Mouse (Mus musculus): ENCODE measurements around the gene Gm8947. TPM values are rescaled to one million over a fixed set of nuclear protein-coding genes. Genes with fewer than 3 reads are reported as not detected.
"Not testable (repeated sequence)": the region's sequence is repeated elsewhere in the genome, so short reads cannot be mapped to it uniquely, and the experiment has no call there.

The Gm8947 gene
- polyA plus RNA-seq, 1 experiment from 2014 or later, result not detected

DNA sequence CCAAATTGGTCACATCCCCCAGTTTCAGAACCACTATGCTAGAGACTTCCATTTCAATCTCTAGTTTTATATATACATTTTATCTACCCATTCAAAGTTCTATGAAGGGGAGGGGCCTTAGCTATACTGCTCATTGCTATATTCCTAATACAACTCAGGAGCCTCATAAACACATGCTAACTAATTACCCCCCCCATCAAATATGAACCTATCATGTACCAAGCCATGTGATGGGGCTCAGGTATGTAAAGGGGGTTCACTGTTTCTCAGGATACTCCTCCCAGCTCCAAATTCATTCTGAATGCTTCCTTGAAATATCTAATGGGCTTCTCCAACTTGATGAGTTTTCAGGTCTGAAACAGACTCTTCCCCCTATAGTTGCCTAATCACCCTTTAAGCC is 8.4 kb downstream of the Gm8947 start:
- ATAC-seq; H3K27me3 ChIP-seq (replicated peaks; ENCODE audit: control insufficient read depth, insufficient read depth, low read length): not testable (repeated sequence)

DNA sequence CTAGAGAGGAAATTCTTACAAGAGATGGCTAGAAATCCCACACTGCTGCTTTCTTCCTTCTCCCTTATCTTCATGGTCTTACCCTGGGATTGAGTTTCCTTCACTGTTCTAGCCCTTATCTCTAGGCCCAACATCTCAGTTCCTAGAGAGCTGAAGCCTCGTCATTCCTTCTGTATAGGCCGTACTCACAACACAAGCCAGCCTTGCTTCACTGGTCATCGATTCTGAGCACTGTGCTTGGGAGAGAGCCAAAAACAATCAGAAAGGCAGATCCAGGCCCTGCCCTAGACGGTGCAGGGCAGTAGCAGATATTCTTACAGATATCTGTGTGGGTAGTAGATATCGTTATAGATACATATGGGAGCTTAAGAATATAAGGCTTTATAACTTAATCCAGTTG is 10.6 kb downstream of the Gm8947 start:
- H3K9ac ChIP-seq (replicated peaks; ENCODE audit: low read depth, low read length); H3K36me3 ChIP-seq (ENCODE audit: control insufficient read depth, insufficient read depth); H3K27me3 ChIP-seq (replicated peaks; ENCODE audit: control insufficient read depth, insufficient read depth, low read length); ATAC-seq; H3K27ac ChIP-seq (ENCODE audit: low read length); H3K9me3 ChIP-seq (ENCODE audit: control insufficient read depth, low read length); H3K4me1 ChIP-seq (replicated peaks; ENCODE audit: control insufficient read depth, insufficient read depth, low read length); H3K4me2 ChIP-seq (ENCODE audit: low read length); H3K4me3 ChIP-seq (replicated peaks; ENCODE audit: low read length): not testable (repeated sequence)
- WGBS, result 73% methylated on average over 3 of the region's 5 CpGs

More for the DNA sequence above, 8.4 kb downstream of the Gm8947 start:
- not testable (repeated sequence) for H3K36me3 ChIP-seq (ENCODE audit: control insufficient read depth, insufficient read depth); H3K27ac ChIP-seq (ENCODE audit: low read length); H3K4me3 ChIP-seq (replicated peaks; ENCODE audit: low read length); H3K9me3 ChIP-seq (ENCODE audit: control insufficient read depth, low read length); H3K9ac ChIP-seq (replicated peaks; ENCODE audit: low read depth, low read length); H3K4me1 ChIP-seq (replicated peaks; ENCODE audit: control insufficient read depth, insufficient read depth, low read length); H3K4me2 ChIP-seq (ENCODE audit: low read length)

DNA sequence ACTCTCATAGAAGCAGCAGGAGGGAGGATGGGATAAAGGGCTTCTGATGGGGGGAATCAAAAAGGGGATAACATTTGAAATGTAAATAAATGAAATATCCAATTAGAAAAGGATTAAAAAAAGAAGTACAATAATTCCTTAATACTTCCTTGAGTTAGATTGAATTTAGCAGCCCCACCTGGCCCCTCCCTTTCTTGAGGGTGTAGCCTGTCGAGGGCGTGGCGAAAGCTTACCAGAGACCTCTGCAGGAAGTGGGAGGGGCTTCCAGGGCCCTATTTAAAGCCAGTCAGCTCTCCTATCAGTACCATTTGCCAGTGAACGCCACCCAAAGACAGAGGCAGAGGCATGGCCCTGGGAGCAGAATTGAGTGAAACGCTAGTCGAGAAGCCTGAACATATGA is 11.6 kb downstream of the Gm8947 start, which contains the start of gene 3110040M04Rik:
3110040M04Rik (plus strand) TSS at position 304 of the 400 bp plus-strand sequence.
- H3K27ac ChIP-seq (ENCODE audit: low read length); H3K4me3 ChIP-seq (replicated peaks; ENCODE audit: low read length); H3K4me1 ChIP-seq (replicated peaks; ENCODE audit: control insufficient read depth, insufficient read depth, low read length); H3K9me3 ChIP-seq (ENCODE audit: control insufficient read depth, low read length); H3K27me3 ChIP-seq (replicated peaks; ENCODE audit: control insufficient read depth, insufficient read depth, low read length); ATAC-seq; H3K36me3 ChIP-seq (ENCODE audit: control insufficient read depth, insufficient read depth); H3K9ac ChIP-seq (replicated peaks; ENCODE audit: low read depth, low read length); H3K4me2 ChIP-seq (ENCODE audit: low read length): not testable (repeated sequence)
- no CpG with 5 or more reads among the region's 6 CpGs for WGBS

DNA sequence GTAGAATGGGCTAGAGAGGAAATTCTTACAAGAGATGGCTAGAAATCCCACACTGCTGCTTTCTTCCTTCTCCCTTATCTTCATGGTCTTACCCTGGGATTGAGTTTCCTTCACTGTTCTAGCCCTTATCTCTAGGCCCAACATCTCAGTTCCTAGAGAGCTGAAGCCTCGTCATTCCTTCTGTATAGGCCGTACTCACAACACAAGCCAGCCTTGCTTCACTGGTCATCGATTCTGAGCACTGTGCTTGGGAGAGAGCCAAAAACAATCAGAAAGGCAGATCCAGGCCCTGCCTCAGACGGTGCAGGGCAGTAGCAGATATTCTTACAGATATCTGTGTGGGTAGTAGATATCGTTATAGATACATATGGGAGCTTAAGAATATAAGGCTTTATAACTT is 16.3 kb downstream of the Gm8947 start:
- 64% methylated on average over 3 of the region's 5 CpGs for WGBS
- not testable (repeated sequence) for H3K27me3 ChIP-seq (replicated peaks; ENCODE audit: control insufficient read depth, insufficient read depth, low read length); H3K36me3 ChIP-seq (ENCODE audit: control insufficient read depth, insufficient read depth); H3K9ac ChIP-seq (replicated peaks; ENCODE audit: low read depth, low read length); H3K9me3 ChIP-seq (ENCODE audit: control insufficient read depth, low read length); H3K4me1 ChIP-seq (replicated peaks; ENCODE audit: control insufficient read depth, insufficient read depth, low read length); H3K27ac ChIP-seq (ENCODE audit: low read length); H3K4me2 ChIP-seq (ENCODE audit: low read length); H3K4me3 ChIP-seq (replicated peaks; ENCODE audit: low read length); ATAC-seq

DNA sequence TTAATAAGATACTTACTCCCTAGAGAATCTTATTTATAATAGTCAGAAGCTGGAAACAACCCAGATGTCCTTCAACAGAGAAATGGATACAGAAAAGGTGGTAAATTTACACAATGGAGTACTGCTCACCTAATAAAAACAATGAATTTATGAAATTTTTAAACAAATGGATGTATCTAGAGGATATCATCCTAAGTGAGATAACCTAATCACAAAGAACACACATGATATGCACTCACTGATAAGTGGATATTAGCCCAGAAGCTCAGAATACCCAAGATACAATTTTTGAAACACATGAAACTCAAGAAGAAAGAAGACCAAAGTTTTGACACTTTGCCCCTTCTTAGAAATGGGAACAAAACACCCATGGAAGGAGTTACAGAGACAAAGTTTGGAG is 16.8 kb downstream of the Gm8947 start:
- ATAC-seq; H3K27me3 ChIP-seq (replicated peaks; ENCODE audit: control insufficient read depth, insufficient read depth, low read length); H3K9ac ChIP-seq (replicated peaks; ENCODE audit: low read depth, low read length); H3K4me1 ChIP-seq (replicated peaks; ENCODE audit: control insufficient read depth, insufficient read depth, low read length); H3K27ac ChIP-seq (ENCODE audit: low read length); H3K9me3 ChIP-seq (ENCODE audit: control insufficient read depth, low read length); H3K4me3 ChIP-seq (replicated peaks; ENCODE audit: low read length); H3K4me2 ChIP-seq (ENCODE audit: low read length); H3K36me3 ChIP-seq (ENCODE audit: control insufficient read depth, insufficient read depth): not testable (repeated sequence)

DNA sequence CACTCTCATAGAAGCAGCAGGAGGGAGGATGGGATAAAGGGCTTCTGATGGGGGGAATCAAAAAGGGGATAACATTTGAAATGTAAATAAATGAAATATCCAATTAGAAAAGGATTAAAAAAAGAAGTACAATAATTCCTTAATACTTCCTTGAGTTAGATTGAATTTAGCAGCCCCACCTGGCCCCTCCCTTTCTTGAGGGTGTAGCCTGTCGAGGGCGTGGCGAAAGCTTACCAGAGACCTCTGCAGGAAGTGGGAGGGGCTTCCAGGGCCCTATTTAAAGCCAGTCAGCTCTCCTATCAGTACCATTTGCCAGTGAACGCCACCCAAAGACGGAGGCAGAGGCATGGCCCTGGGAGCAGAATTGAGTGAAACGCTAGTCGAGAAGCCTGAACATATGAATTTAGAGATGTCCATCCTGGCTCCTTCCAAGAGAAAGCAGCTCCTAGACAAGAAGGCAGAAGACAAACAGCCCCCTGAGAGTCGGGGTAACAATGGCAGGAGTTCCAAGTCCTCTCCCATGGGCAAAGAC is 17.7 kb downstream of the Gm8947 start, which contains the start of gene Gm47996:
Gm47996 (plus strand) TSS at position 308 of the 532 bp plus-strand sequence.
- not testable (repeated sequence) for ATAC-seq; H3K27ac ChIP-seq (ENCODE audit: low read length)
- WGBS, result 91% methylated on average over 4 of the region's 8 CpGs

DNA sequence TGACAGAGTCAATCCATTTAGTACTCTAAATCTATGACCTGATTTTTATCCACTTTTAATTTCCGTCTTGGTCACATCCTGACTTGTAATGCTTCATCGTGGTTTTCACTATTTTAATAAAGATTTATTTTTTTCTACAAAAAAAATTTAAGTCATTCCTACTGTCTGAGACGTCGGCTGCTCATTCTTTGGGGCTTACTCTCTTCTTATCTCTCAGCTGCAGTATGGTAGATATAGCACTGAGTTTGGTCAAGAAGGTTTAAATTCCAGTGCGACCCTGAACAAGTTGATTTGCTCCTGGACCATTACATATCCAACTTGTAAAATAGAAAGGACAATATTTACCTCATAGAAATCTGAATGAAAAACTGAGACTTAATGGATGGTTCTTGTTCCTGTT is 19.5 kb downstream of the Gm8947 start:
- not testable (repeated sequence) for H3K27ac ChIP-seq (ENCODE audit: low read length); H3K9ac ChIP-seq (replicated peaks; ENCODE audit: low read depth, low read length); H3K27me3 ChIP-seq (replicated peaks; ENCODE audit: control insufficient read depth, insufficient read depth, low read length); ATAC-seq; H3K36me3 ChIP-seq (ENCODE audit: control insufficient read depth, insufficient read depth); H3K4me2 ChIP-seq (ENCODE audit: low read length); H3K9me3 ChIP-seq (ENCODE audit: control insufficient read depth, low read length); H3K4me1 ChIP-seq (replicated peaks; ENCODE audit: control insufficient read depth, insufficient read depth, low read length); H3K4me3 ChIP-seq (replicated peaks; ENCODE audit: low read length)
- 95% methylated on average over 5 of the region's 5 CpGs for WGBS

More for the DNA sequence above, 17.7 kb downstream of the Gm8947 start, which contains the start of gene Gm47996:
- not testable (repeated sequence) for H3K4me1 ChIP-seq (replicated peaks; ENCODE audit: control insufficient read depth, insufficient read depth, low read length); H3K4me3 ChIP-seq (replicated peaks; ENCODE audit: low read length); H3K9ac ChIP-seq (replicated peaks; ENCODE audit: low read depth, low read length); H3K4me2 ChIP-seq (ENCODE audit: low read length); H3K9me3 ChIP-seq (ENCODE audit: control insufficient read depth, low read length); H3K27me3 ChIP-seq (replicated peaks; ENCODE audit: control insufficient read depth, insufficient read depth, low read length); H3K36me3 ChIP-seq (ENCODE audit: control insufficient read depth, insufficient read depth)

DNA sequence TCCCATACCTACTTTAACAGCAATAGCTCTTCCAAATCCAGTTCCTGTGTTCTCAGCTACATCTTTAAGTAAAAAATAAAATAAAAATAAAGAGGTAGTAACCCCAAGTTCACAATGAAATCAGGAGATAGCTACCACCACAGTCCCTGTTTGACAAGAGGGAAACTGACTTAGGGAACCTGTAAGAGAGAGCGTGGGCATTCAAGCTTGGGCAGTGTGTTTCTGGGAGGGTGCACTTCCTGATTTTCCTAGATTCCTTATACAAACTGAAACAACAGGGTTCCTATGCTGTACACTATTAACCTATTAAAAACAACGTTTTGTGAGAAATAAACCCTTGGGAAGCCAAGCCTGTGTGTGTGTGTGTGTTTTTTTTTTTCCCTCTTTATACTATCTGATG is 22.7 kb downstream of the Gm8947 start:
- no peak overlapping the region for H3K4me3 ChIP-seq (replicated peaks; ENCODE audit: low read length)
- H3K36me3 ChIP-seq (ENCODE audit: control insufficient read depth, insufficient read depth), result no peaks in the 10 kb centered on the region
- no peaks in the 10 kb centered on the region for H3K9me3 ChIP-seq (ENCODE audit: control insufficient read depth, low read length)
- H3K9ac ChIP-seq (replicated peaks; ENCODE audit: low read depth, low read length), result no peak overlapping the region
- H3K4me2 ChIP-seq (ENCODE audit: low read length), result no peak overlapping the region
- 75% methylated on average over 2 of the region's 2 CpGs for WGBS
- no peak for ATAC-seq
- H3K27ac ChIP-seq (ENCODE audit: low read length), result no peak overlapping the region
- no peaks in the 10 kb centered on the region for H3K27me3 ChIP-seq (replicated peaks; ENCODE audit: control insufficient read depth, insufficient read depth, low read length)
- no peaks in the 10 kb centered on the region for H3K4me1 ChIP-seq (replicated peaks; ENCODE audit: control insufficient read depth, insufficient read depth, low read length)

DNA sequence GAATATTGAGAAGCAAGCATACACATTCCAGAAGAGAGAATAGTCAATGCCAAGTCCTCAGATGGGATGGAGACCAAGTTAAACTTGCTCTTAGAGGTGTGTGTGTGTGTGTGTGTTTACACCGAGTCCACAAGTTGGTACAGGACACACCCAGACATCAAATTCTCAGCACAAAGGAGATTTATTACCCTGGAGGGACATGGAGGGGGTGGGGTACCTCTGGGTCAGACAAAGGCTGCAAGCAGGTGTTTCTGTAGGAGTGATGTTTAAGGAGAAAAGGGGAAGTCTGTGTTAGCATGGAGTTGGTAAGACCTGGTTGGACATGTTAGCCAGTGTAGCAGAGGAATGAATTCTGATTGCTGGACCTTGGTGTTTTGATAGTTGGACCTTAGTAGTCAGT is 23.8 kb downstream of the Gm8947 start:
- Histone ChIP-seq H3K9ac (replicated peaks; ENCODE audit: low read depth, low read length) (no peak overlapping the region), H3K27ac (ENCODE audit: low read length) (no peak overlapping the region)
- 71% methylated on average over 1 of the region's 1 CpGs for WGBS

DNA sequence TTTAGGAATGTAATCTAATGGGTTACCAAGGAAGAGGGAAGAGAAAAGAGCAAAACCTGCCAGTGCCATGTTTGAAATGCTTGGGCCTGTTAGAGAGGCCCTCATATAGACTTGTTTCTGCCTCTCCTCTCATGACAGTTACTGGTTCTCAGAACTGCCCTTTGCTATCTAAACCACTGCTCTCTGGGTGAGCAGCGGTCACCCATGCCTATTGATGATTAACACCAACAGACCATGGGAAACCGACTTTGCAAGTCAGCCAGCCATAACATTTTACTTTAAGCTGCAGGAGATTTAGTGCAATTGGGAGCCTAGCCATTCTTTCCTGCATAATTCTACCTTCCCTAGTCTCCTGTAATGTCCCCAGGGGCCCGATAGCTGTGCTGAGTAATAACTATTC is 24.2 kb downstream of the Gm8947 start:
- Histone ChIP-seq H3K27ac (ENCODE audit: low read length) (no peak overlapping the region), H3K27me3 (replicated peaks; ENCODE audit: control insufficient read depth, insufficient read depth, low read length) (no peaks in the 10 kb centered on the region), H3K9ac (replicated peaks; ENCODE audit: low read depth, low read length) (no peak overlapping the region), H3K36me3 (ENCODE audit: control insufficient read depth, insufficient read depth) (no peaks in the 10 kb centered on the region), H3K9me3 (ENCODE audit: control insufficient read depth, low read length) (no peaks in the 10 kb centered on the region), H3K4me1 (replicated peaks; ENCODE audit: control insufficient read depth, insufficient read depth, low read length) (no peaks in the 10 kb centered on the region), H3K4me3 (replicated peaks; ENCODE audit: low read length) (no peak overlapping the region), H3K4me2 (ENCODE audit: low read length) (no peak overlapping the region)
- 77% methylated on average over 3 of the region's 3 CpGs for WGBS
- no peak for ATAC-seq

More for the DNA sequence above, 23.8 kb downstream of the Gm8947 start:
- no peak for ATAC-seq
- Histone ChIP-seq H3K4me2 (ENCODE audit: low read length) (no peak overlapping the region), H3K36me3 (ENCODE audit: control insufficient read depth, insufficient read depth) (no peaks in the 10 kb centered on the region), H3K4me3 (replicated peaks; ENCODE audit: low read length) (no peak overlapping the region), H3K27me3 (replicated peaks; ENCODE audit: control insufficient read depth, insufficient read depth, low read length) (no peaks in the 10 kb centered on the region), H3K4me1 (replicated peaks; ENCODE audit: control insufficient read depth, insufficient read depth, low read length) (no peaks in the 10 kb centered on the region), H3K9me3 (ENCODE audit: control insufficient read depth, low read length) (no peaks in the 10 kb centered on the region)

Measured in forebrain, embryonic 16.5 days (tissue).